Mouse (Mus musculus) liver, adult 2 months (tissue): ENCODE data around the gene Tmeff1.

Experiments
- CTCF ChIP-seq: fragments of 200-500 bp; IDR thresholded peaks from 2 replicates; pipeline ENCODE4 v1.5.1; 2011; ENCODE audit warnings: low read depth, low read length, control low read depth
- POLR2A ChIP-seq: fragments of 200-500 bp; IDR thresholded peaks from 2 replicates; pipeline ENCODE4 v1.6.1; 2011; ENCODE audit warnings: low read length, control low read depth; ENCODE audit not compliant: insufficient read depth; ENCODE audit errors: extremely low read depth

DNA sequence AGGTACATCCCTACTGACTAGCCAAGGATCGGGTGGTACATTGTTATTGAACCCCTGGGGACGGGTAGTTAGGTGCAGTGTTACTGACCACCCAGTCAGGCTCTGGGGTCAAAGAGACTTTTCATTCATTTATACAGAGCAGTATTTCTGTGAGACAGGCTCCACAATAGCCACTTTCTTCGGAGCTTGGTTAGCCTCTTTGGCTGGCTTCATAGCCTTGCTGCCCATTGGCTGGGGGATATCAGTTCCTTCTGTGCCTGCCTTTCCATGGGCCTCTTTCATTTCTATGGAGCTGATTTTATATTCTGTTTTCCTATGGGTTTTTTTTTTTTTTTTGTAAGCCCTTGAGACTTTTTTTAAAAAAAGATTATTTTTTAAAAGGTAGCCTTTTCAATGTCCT lies 20.7 kb downstream of the Tmeff1 start:
- no peak for TF ChIP-seq CTCF
- TF ChIP-seq POLR2A: no peak
